Mouse (Mus musculus) ES-E14 (cell line): ENCODE data around the gene Atp13a1. TPM values are rescaled to one million over a fixed set of nuclear protein-coding genes. Genes with fewer than 3 reads are reported as not detected.

Experiments
- DNase-seq: peaks from one replicate; pipeline ENCODE4 v3.0.0-alpha.2; 2013; ENCODE audit warnings: low read depth, low spot score
- H3K27ac ChIP-seq: 2 replicates; pipeline ENCODE4 v1.5.1; 2012; ENCODE audit warnings: low read depth, mild to moderate bottlenecking, low read length, moderate library complexity, mixed read lengths; ENCODE audit not compliant: poor library complexity, insufficient read depth, severe bottlenecking
- H3K36me3 ChIP-seq: 2 replicates; pipeline ENCODE4 v1.6.1; 2012; ENCODE audit warnings: mild to moderate bottlenecking, low read length, moderate library complexity, mixed read lengths; ENCODE audit not compliant: control insufficient read depth, poor library complexity, insufficient read depth, severe bottlenecking
- H3K4me1 ChIP-seq, 2 experiments: fragments of 150-350 bp in 1 of 2; sonication (generic) in 1 of 2; 2 replicates each; pipeline ENCODE4 v1.6.1; 2012; ENCODE audit warnings: low read length in 2 of 2, mild to moderate bottlenecking in 1 of 2, mixed read lengths in 1 of 2; ENCODE audit not compliant: control insufficient read depth in 2 of 2, insufficient read depth in 2 of 2, poor library complexity in 1 of 2
- H3K4me3 ChIP-seq, 2 experiments: fragments of 150-350 bp in 1 of 2; sonication (generic) in 1 of 2; 2 replicates each; pipeline ENCODE4 v1.5.1; 2012; ENCODE audit warnings: low read length in 2 of 2, low read depth in 1 of 2, mild to moderate bottlenecking in 1 of 2, mixed read lengths in 1 of 2; ENCODE audit not compliant: insufficient read depth in 1 of 2, poor library complexity in 1 of 2, severe bottlenecking in 1 of 2
- H3K9ac ChIP-seq: 2 replicates; pipeline ENCODE4 v1.6.1; 2012; ENCODE audit warnings: low read depth, mild to moderate bottlenecking, low read length, mixed read lengths; ENCODE audit not compliant: poor library complexity, insufficient read depth, severe bottlenecking
- H3K9me3 ChIP-seq: fragments of 150-350 bp; sonication (generic); 2 replicates; pipeline ENCODE4 v1.6.1; 2012; ENCODE audit warnings: low read depth, mild to moderate bottlenecking, low read length; ENCODE audit not compliant: control insufficient read depth, insufficient read depth
- CHD2 ChIP-seq: IDR thresholded peaks from 2 replicates; pipeline ENCODE4 v1.6.1; 2014; ENCODE audit warnings: mild to moderate bottlenecking, low read depth, low read length, inconsistent platforms
- HCFC1 ChIP-seq: IDR thresholded peaks from 2 replicates; pipeline ENCODE4 v1.6.1; 2012; ENCODE audit warnings: low read length, inconsistent platforms, borderline replicate concordance; ENCODE audit not compliant: insufficient read depth
- MAFK ChIP-seq: IDR thresholded peaks from 2 replicates; pipeline ENCODE4 v1.6.1; 2014; ENCODE audit warnings: mild to moderate bottlenecking, low read depth, low read length, inconsistent platforms; ENCODE audit not compliant: insufficient read depth
- ZC3H11A ChIP-seq: IDR thresholded peaks from 2 replicates; pipeline ENCODE4 v1.6.1; 2012; ENCODE audit warnings: low read depth, mild to moderate bottlenecking, inconsistent platforms, low read length, borderline replicate concordance
- ZNF384 ChIP-seq: IDR thresholded peaks from 2 replicates; pipeline ENCODE4 v1.6.1; 2012; ENCODE audit warnings: low read depth, low read length, inconsistent platforms
- in situ Hi-C, 2 experiments: fragments of 600-800 bp; cut with MboI; formaldehyde crosslinking; loops; one replicate each; pipeline ENCODE4 v1.15.1; 2025; ENCODE audit warnings: low sequenced_read_pairs in 2 of 2, inconsistent platforms in 1 of 2; ENCODE audit not compliant: unreplicated experiment in 2 of 2
- total RNA-seq: library from RNA; depleted of rRNA; stranded (reverse); fragments of 300-350 nt; gene quantifications from 2 replicates; pipeline ENCODE4 v1.2.3, GENCODE M21; 2012

Atp13a1 gene
- total RNA-seq, 1 experiment = 123 TPM

- no peak for DNase-seq
- H3K27ac ChIP-seq = no peak overlapping the region
- no peak for TF ChIP-seq MAFK
- H3K9ac ChIP-seq = no peak overlapping the region
- H3K9me3 ChIP-seq = no peaks in the 10 kb centered on the region
- in situ Hi-C loops = no loop called here
- H3K36me3 ChIP-seq = peaks cover 89% of the 10 kb centered on the region
- H3K4me1 ChIP-seq = no peaks in the 10 kb centered on the region; a peak in 1 of 4 replicates
- H3K4me3 ChIP-seq = no peak overlapping the region
Measured at GRCm38 (mm10) chr8:69802216-69802615, 11.3 kb downstream of the Atp13a1 start.

GRCm38 (mm10) chr8:69803366-69803765 lies 12.4 kb downstream of the Atp13a1 start:
- H3K9ac ChIP-seq = no peak overlapping the region
- no peak for TF ChIP-seq MAFK
- no peak for TF ChIP-seq HCFC1
- TF ChIP-seq CHD2 = no peak
- TF ChIP-seq ZC3H11A = no peak
- TF ChIP-seq ZNF384 = no peak
- DNase-seq = no peak
- no peak overlapping the region for H3K4me3 ChIP-seq
- no peak overlapping the region; the same call in 1 of the 2 replicates for H3K27ac ChIP-seq
- H3K4me1 ChIP-seq = no peaks in the 10 kb centered on the region; a peak in 1 of 4 replicates
- in situ Hi-C loops = no loop called here
- peaks cover 85% of the 10 kb centered on the region for H3K36me3 ChIP-seq
- no peaks in the 10 kb centered on the region for H3K9me3 ChIP-seq

GRCm38 (mm10) chr8:69804537-69804936 lies 13.6 kb downstream of the Atp13a1 start:
- TF ChIP-seq CHD2 (no peak), ZC3H11A (no peak), ZNF384 (no peak), MAFK (no peak), HCFC1 (no peak)
- Histone ChIP-seq H3K4me1 (peaks cover 0 to 3% of the 10 kb centered on the region in 2 experiments; a peak in 2 of 4 replicates), H3K9ac (no peak overlapping the region), H3K36me3 (peaks cover 73% of the 10 kb centered on the region), H3K27ac (no peak overlapping the region), H3K4me3 (no peak overlapping the region), H3K9me3 (no peaks in the 10 kb centered on the region)
- in situ Hi-C loops = no loop called here
- no peak for DNase-seq

- Histone ChIP-seq H3K27ac (no peak overlapping the region), H3K36me3 (peaks cover 68% of the 10 kb centered on the region), H3K9me3 (no peaks in the 10 kb centered on the region), H3K4me1 (peaks cover 0 to 3% of the 10 kb centered on the region in 2 experiments; a peak in 2 of 4 replicates), H3K9ac (no peak overlapping the region), H3K4me3 (no peak overlapping the region)
- no peak for TF ChIP-seq ZNF384
- TF ChIP-seq MAFK = no peak
- no peak for TF ChIP-seq HCFC1
- TF ChIP-seq CHD2 = no peak
- no peak for TF ChIP-seq ZC3H11A
- in situ Hi-C loops = no loop called here
- no peak for DNase-seq
Measured at GRCm38 (mm10) chr8:69805086-69805485, 14.1 kb downstream of the Atp13a1 start.

GRCm38 (mm10) chr8:69805491-69805890 lies 14.5 kb downstream of the Atp13a1 start:
- H3K4me1 ChIP-seq = peaks cover 0 to 3% of the 10 kb centered on the region in 2 experiments; a peak in 2 of 4 replicates
- no peak overlapping the region for H3K27ac ChIP-seq

More at GRCm38 (mm10) chr8:69805491-69805890, 14.5 kb downstream of the Atp13a1 start:
- in situ Hi-C loops = no loop called here
- no peak for DNase-seq
- H3K4me3 ChIP-seq = no peak overlapping the region
- H3K9ac ChIP-seq = no peak overlapping the region
- TF ChIP-seq HCFC1 = no peak
- TF ChIP-seq MAFK = no peak
- TF ChIP-seq ZNF384 = no peak
- no peak for TF ChIP-seq CHD2
- no peak for TF ChIP-seq ZC3H11A
- H3K9me3 ChIP-seq = no peaks in the 10 kb centered on the region
- H3K36me3 ChIP-seq = peaks cover 64% of the 10 kb centered on the region
